Mouse (Mus musculus) lung, adult 2 months (tissue): Measurements from ENCODE around the gene Tnik.

Experiments used
- CTCF ChIP-seq: fragments of 200-500 bp; IDR thresholded peaks from 2 replicates; pipeline ENCODE4 v1.5.1; 2011; ENCODE audit warnings: mild to moderate bottlenecking, low read length, control low read depth; ENCODE audit not compliant: insufficient read depth
- POLR2A ChIP-seq: fragments of 200-500 bp; IDR thresholded peaks from 2 replicates; pipeline ENCODE4 v1.6.1; 2011; ENCODE audit warnings: low read depth, mild to moderate bottlenecking, control low read depth, low read length, borderline replicate concordance; ENCODE audit errors: extremely low read depth

DNA sequence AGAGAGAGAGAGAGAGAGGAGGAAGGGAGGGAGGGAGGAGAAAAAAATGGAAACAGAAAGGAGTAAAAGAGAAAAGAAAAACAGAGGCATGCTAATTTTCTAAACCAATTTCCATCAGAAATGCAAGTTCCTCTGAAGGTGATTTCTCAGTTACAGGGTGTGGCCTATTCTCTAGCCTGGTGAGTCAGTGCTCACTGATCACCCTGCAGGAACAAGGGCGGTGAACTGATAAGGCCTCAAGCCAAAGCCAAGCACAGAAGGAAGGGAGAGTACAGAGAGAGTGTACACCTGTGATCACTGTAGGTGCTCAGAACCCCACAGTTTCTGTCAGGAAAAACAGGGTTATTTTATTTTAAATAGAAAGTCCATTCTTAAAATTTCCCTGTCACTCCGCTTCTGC lies 33.5 kb upstream of the Tnik start:
- TF ChIP-seq POLR2A (no peak), CTCF (no peak)
